Comparison of ENCODE assay signal across 10 mouse cellular contexts in genomic region chr12:86679991-86680491, GRCm38 (mm10). TPM values are rescaled to one million over a fixed set of nuclear protein-coding genes. Genes with fewer than 3 reads are reported as not detected.
A peak's percentile ranks its signal among the peaks of the same experiment; 100 is the strongest.
DNase-seq lines count a peak whose midpoint lies in the region; ATAC-seq lines count a peak whose summit lies in the region.
"Had no signal": no experiment of that assay in that cellular context is flagged by ENCODE, and none has a peak within 500 bp of the region (broad histone marks: within the 10 kb centered on the region; RNA-seq: fewer than 3 reads in every experiment).

No protein-coding gene starts in this region.

- H3K27ac ChIP-seq in heart, embryonic 13.5 days (replicated peaks): peak overlapping the region; percentile 83
- no peak overlapping the region for H3K27ac ChIP-seq in embryonic facial prominence, embryonic 11.5 days (replicated peaks; ENCODE audit: low read depth, low read length)
- peak overlapping the region; percentile 98 for H3K27ac ChIP-seq in hindbrain, embryonic 16.5 days (ENCODE audit: low read depth, low read length)
- peak overlapping the region; percentile 95 for H3K27ac ChIP-seq in midbrain, embryonic 16.5 days (ENCODE audit: low read length)

- no peak for DNase-seq in heart, postnatal 10 days
- DNase-seq in embryonic facial prominence, embryonic 11.5 days (ENCODE audit: low spot score): no peak
- no peak for DNase-seq in right cerebral cortex, postnatal 25 days
- no peak for DNase-seq in thymus, adult 18-20 months
- no peak for DNase-seq in frontal cortex, postnatal 36 days (ENCODE audit: low spot score in 2 of 2)

- peaks cover 41% of the 10 kb centered on the region for H3K4me1 ChIP-seq in heart, embryonic 13.5 days
- no peaks in the 10 kb centered on the region for H3K4me1 ChIP-seq in embryonic facial prominence, embryonic 11.5 days (ENCODE audit: control insufficient read depth, insufficient read depth, low read length)
- H3K4me1 ChIP-seq in hindbrain, embryonic 16.5 days (ENCODE audit: control insufficient read depth, insufficient read depth, low read depth, low read length): peaks cover 24% of the 10 kb centered on the region
- peaks cover 37% of the 10 kb centered on the region for H3K4me1 ChIP-seq in midbrain, embryonic 16.5 days (ENCODE audit: control insufficient read depth, insufficient read depth, low read length)

- H3K36me3 ChIP-seq in heart, embryonic 13.5 days: peaks cover 3% of the 10 kb centered on the region; the same call in 1 of the 2 replicates
- H3K36me3 ChIP-seq in embryonic facial prominence, embryonic 11.5 days (replicated peaks; ENCODE audit: control insufficient read depth, insufficient read depth, low read depth, low read length): no peaks in the 10 kb centered on the region
- no peaks in the 10 kb centered on the region for H3K36me3 ChIP-seq in hindbrain, embryonic 16.5 days (ENCODE audit: control insufficient read depth, insufficient read depth, low read length)
- H3K36me3 ChIP-seq in midbrain, embryonic 16.5 days (ENCODE audit: control insufficient read depth, insufficient read depth, low read length): peaks cover 2% of the 10 kb centered on the region; the same call in 1 of the 2 replicates

- intact Hi-C loops in heart, postnatal 10 days (cut with DNase I): loop anchor here (2.0 kb wide), 1 partner anchor 21 kb away; no protein-coding TSS in a partner anchor

- H3K4me2 ChIP-seq in heart, embryonic 13.5 days: peak overlapping the region; percentile 99
- H3K4me2 ChIP-seq in embryonic facial prominence, embryonic 11.5 days (ENCODE audit: low read depth, low read length): peak overlapping the region; percentile 98
- peak overlapping the region; percentile 91 for H3K4me2 ChIP-seq in hindbrain, embryonic 16.5 days (ENCODE audit: low read length)
- H3K4me2 ChIP-seq in midbrain, embryonic 16.5 days (ENCODE audit: low read length): peak overlapping the region; percentile 85

- H3K9ac ChIP-seq in heart, embryonic 13.5 days: peak overlapping the region; percentile 93
- H3K9ac ChIP-seq in embryonic facial prominence, embryonic 11.5 days (replicated peaks; ENCODE audit: low read length): peak overlapping the region; percentile 91
- peak overlapping the region; percentile 100 for H3K9ac ChIP-seq in hindbrain, embryonic 16.5 days (ENCODE audit: low read depth, low read length)
- H3K9ac ChIP-seq in midbrain, embryonic 16.5 days (ENCODE audit: low read depth, low read length): peak overlapping the region; percentile 100

- no peaks in the 10 kb centered on the region for H3K9me3 ChIP-seq in heart, embryonic 13.5 days
- H3K9me3 ChIP-seq in embryonic facial prominence, embryonic 11.5 days (replicated peaks; ENCODE audit: control insufficient read depth, low read length): no peaks in the 10 kb centered on the region
- no peaks in the 10 kb centered on the region for H3K9me3 ChIP-seq in hindbrain, embryonic 16.5 days (ENCODE audit: control insufficient read depth, low read length)
- no peaks in the 10 kb centered on the region for H3K9me3 ChIP-seq in midbrain, embryonic 16.5 days (replicated peaks; ENCODE audit: control insufficient read depth, low read length, poor library complexity, severe bottlenecking)

- 0 out of 2 replicates have a peak, but pooled peaks cover 4% of the 10 kb centered on the region for H3K27me3 ChIP-seq in heart, embryonic 13.5 days (replicated peaks)
- no peaks in the 10 kb centered on the region for H3K27me3 ChIP-seq in embryonic facial prominence, embryonic 11.5 days (ENCODE audit: control insufficient read depth, insufficient read depth, low read length)
- H3K27me3 ChIP-seq in hindbrain, embryonic 16.5 days (replicated peaks; ENCODE audit: control insufficient read depth, insufficient read depth, low read length): no peaks in the 10 kb centered on the region
- no peaks in the 10 kb centered on the region for H3K27me3 ChIP-seq in midbrain, embryonic 16.5 days (ENCODE audit: control insufficient read depth, insufficient read depth, low read depth, low read length)

- whole genome bisulfite sequencing in heart, embryonic 13.5 days: 41% methylated on average over 12 of the region's 12 CpGs
- WGBS in embryonic facial prominence, embryonic 11.5 days: 42% methylated on average over 12 of the region's 12 CpGs
- 10% methylated on average over 12 of the region's 12 CpGs for WGBS in hindbrain, embryonic 16.5 days
- 18% methylated on average over 12 of the region's 12 CpGs for WGBS in midbrain, embryonic 16.5 days

- H3K4me3 ChIP-seq in heart, embryonic 13.5 days: peak overlapping the region; percentile 91
- H3K4me3 ChIP-seq in embryonic facial prominence, embryonic 11.5 days (ENCODE audit: low read depth, low read length): peak overlapping the region; percentile 82
- H3K4me3 ChIP-seq in hindbrain, embryonic 16.5 days (ENCODE audit: low read length): peak overlapping the region; percentile 97
- peak overlapping the region; percentile 95 for H3K4me3 ChIP-seq in midbrain, embryonic 16.5 days (ENCODE audit: low read depth, low read length)

- ATAC-seq in heart, embryonic 13.5 days (ENCODE audit: extremely low read depth, insufficient number of reproducible peaks, low FRiP score, low TSS enrichment): no peak
- no peak for ATAC-seq in embryonic facial prominence, embryonic 11.5 days (replicated peaks; ENCODE audit: insufficient number of reproducible peaks, low FRiP score, low TSS enrichment, low read depth)
- ATAC-seq in hindbrain, embryonic 16.5 days: peak; percentile 5; the same call in 1 of the 2 replicates
- no peak for ATAC-seq in midbrain, embryonic 16.5 days

RNA-seq across cellular contexts. Expression of gene Vash1, which starts 1.5 kb away (rescaled TPM):
- polyA plus RNA-seq in heart, embryonic 13.5 days (2015; fragmentation: Nextera tagmentation; extraction: Ambion mirVana): 9.3 and 9.8 TPM in 2 replicates
- 10 to 100 TPM; 50.7 to 55.2 TPM for total RNA-seq in heart, postnatal 10 days (2021)
- 10.4 and 12.3 TPM in 2 replicates for polyA plus RNA-seq in embryonic facial prominence, embryonic 11.5 days (2014; fragmentation: Nextera tagmentation; extraction: Ambion mirVana)
- polyA plus RNA-seq in hindbrain, embryonic 16.5 days (2015; fragmentation: Nextera tagmentation; extraction: Ambion mirVana): 28.3 and 31.5 TPM in 2 replicates
- polyA plus RNA-seq in midbrain, embryonic 16.5 days (2015; fragmentation: Nextera tagmentation; extraction: Ambion mirVana): 30.0 and 35.8 TPM in 2 replicates

RNA-seq across cellular contexts. Expression of gene Angel1, which starts 46.2 kb away (rescaled TPM):
- 9.6 TPM in 2 replicates for polyA plus RNA-seq in heart, embryonic 13.5 days (2015; fragmentation: Nextera tagmentation; extraction: Ambion mirVana)
- total RNA-seq in heart, postnatal 10 days (2021): 1 to 10 TPM; 4.8 to 5.6 TPM
- 10.9 and 12.6 TPM in 2 replicates for polyA plus RNA-seq in embryonic facial prominence, embryonic 11.5 days (2014; fragmentation: Nextera tagmentation; extraction: Ambion mirVana)
- polyA plus RNA-seq in hindbrain, embryonic 16.5 days (2015; fragmentation: Nextera tagmentation; extraction: Ambion mirVana): 10.0 and 13.0 TPM in 2 replicates
- 10.6 and 10.8 TPM in 2 replicates for polyA plus RNA-seq in midbrain, embryonic 16.5 days (2015; fragmentation: Nextera tagmentation; extraction: Ambion mirVana)

RNA-seq across cellular contexts. Expression of gene Lrrc74a, which starts 54.1 kb away (rescaled TPM):
- polyA plus RNA-seq in heart, embryonic 13.5 days (2015; fragmentation: Nextera tagmentation; extraction: Ambion mirVana): not detected in 2 replicates
- not detected for total RNA-seq in heart, postnatal 10 days (2021)
- polyA plus RNA-seq in embryonic facial prominence, embryonic 11.5 days (2014; fragmentation: Nextera tagmentation; extraction: Ambion mirVana): not detected in 2 replicates
- not detected in 2 replicates for polyA plus RNA-seq in hindbrain, embryonic 16.5 days (2015; fragmentation: Nextera tagmentation; extraction: Ambion mirVana)
- not detected in 2 replicates for polyA plus RNA-seq in midbrain, embryonic 16.5 days (2015; fragmentation: Nextera tagmentation; extraction: Ambion mirVana)
- total RNA-seq: ES-E14 had no signal
- polyA plus RNA-seq: large intestine, adult 2 months had no signal
